Comparison of ENCODE assay signal across 14 mouse cellular contexts in genomic region chr7:44570989-44571388, GRCm38 (mm10). TPM values are rescaled to one million over a fixed set of nuclear protein-coding genes. Genes with fewer than 3 reads are reported as not detected.
"Had no signal": no experiment of that assay in that cellular context is flagged by ENCODE, and none has a peak within 500 bp of the region (broad histone marks: within the 10 kb centered on the region; RNA-seq: fewer than 3 reads in every experiment).

No protein-coding gene starts in this region.

- H3K36me3 ChIP-seq: intestine, embryonic 15.5 days; limb, embryonic 10.5 days; liver, embryonic 12.5 days; midbrain, embryonic 13.5 days; neural tube, embryonic 15.5 days had no signal

- ATAC-seq: intestine, embryonic 15.5 days; liver, embryonic 12.5 days; midbrain, embryonic 13.5 days had no signal

- H3K27ac ChIP-seq: intestine, embryonic 15.5 days; left cerebral cortex, adult 2 months; limb, embryonic 10.5 days; liver, embryonic 12.5 days; macrophage; midbrain, embryonic 13.5 days; neural tube, embryonic 15.5 days had no signal

- H3K9me3 ChIP-seq: intestine, embryonic 15.5 days; limb, embryonic 10.5 days; liver, embryonic 12.5 days; megakaryocyte, embryonic 14.5 days; midbrain, embryonic 13.5 days; neural tube, embryonic 15.5 days had no signal

- H3K27me3 ChIP-seq: midbrain, embryonic 13.5 days; neural tube, embryonic 15.5 days had no signal

- H3K9ac ChIP-seq: intestine, embryonic 15.5 days; liver, embryonic 12.5 days; midbrain, embryonic 13.5 days; neural tube, embryonic 15.5 days had no signal

- H3K4me1 ChIP-seq: intestine, embryonic 15.5 days; limb, embryonic 10.5 days; liver, embryonic 12.5 days; midbrain, embryonic 13.5 days; neural tube, embryonic 15.5 days had no signal

- DNase-seq: kidney, postnatal 10 days; thymus, adult 18-20 months; thymus, postnatal 14 days had no signal

- H3K4me3 ChIP-seq: intestine, embryonic 15.5 days; left cerebral cortex, adult 2 months; limb, embryonic 10.5 days; liver, embryonic 12.5 days; megakaryocyte, embryonic 14.5 days; midbrain, embryonic 13.5 days; myocyte; neural tube, embryonic 15.5 days had no signal

- H3K4me2 ChIP-seq: intestine, embryonic 15.5 days; liver, embryonic 12.5 days; midbrain, embryonic 13.5 days; neural tube, embryonic 15.5 days had no signal

RNA-seq across cellular contexts. Expression of gene Napsa, which starts 1.2 kb away (rescaled TPM):
- polyA plus RNA-seq: myocyte had no signal

RNA-seq across cellular contexts. Expression of gene Spib, which starts 39.1 kb away (rescaled TPM):
- polyA plus RNA-seq: limb, embryonic 10.5 days; liver, embryonic 12.5 days; midbrain, embryonic 13.5 days; neural tube, embryonic 11.5 days; neural tube, embryonic 15.5 days; stomach, embryonic 14.5 days had no signal
